Mouse (Mus musculus): ENCODE results near the gene Olfr1148. TPM values are rescaled to one million over a fixed set of nuclear protein-coding genes. Genes with fewer than 3 reads are reported as not detected.

Olfr1148 gene
- not detected for polyA plus RNA-seq (2015; fragmentation: Illumina TruSeq; extraction: RNeasy Lipid Tissue Mini Kit (QIAGEN cat#74804); ENCODE audit: low read depth, low replicate concordance)

DNA sequence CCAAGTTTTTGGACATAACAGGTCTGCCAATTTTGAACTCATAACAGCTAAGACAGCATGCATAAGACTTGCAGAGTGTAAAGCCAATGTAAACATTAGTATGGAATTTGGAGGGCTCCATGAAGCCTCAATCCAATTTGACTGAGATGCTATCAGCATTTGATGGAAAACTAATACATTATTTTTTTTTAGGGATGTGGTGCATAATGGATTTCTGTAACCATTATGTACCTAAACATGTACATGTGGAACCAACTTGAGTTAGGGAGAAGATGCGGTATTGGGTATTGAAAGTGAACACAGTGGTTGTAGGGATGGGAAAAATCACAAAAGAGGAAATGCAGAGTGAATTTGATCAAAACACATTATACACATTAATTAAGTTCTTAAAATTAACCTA lies at the start of gene Olfr1148:
TSS of gene Olfr1148 (plus strand) at position 301 of the 400 bp plus-strand sequence.

DNA sequence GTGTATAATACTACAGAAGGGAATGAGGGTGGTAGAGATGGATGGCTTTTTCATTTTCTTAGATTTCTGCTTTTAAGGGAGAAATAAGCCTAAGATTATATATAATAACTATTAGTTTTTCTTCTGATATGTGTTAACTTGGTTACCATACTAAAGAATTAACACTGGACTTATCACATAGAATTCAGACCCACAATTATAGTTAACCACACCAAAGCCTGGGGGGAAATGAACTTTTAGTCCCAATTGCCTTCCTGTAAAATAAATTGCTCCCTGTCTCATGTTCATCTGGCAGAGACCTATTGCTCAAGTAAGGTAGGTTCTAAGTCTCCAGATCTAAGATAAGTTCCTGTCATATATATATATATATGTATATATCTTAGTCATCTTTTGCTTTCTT lies 30.0 kb upstream of the Olfr1148 start, which contains the start of gene Olfr1143:
TSS of gene Olfr1143 (plus strand) at position 301 of the 400 bp plus-strand sequence.

DNA sequence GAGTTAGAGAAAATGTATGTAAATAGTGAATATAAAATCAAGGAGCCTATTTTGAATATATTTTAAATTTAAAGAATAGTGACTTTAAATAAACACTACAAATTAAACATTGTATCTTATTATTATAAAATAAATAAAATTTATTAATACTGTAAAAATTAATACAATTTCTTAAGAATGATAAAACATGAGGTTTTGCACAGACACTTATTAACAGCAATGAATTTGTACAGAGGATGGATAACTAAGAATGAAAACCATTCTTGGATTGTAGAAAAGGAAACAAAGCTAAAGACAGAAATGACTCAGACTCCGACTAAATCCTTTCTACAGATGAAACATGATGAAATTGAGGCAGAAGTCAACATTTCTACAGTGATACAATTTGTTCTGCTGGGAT lies 20.8 kb upstream of the Olfr1148 start, which contains the start of gene Olfr1145:
TSS of gene Olfr1145 (plus strand) at position 301 of the 400 bp plus-strand sequence.

DNA sequence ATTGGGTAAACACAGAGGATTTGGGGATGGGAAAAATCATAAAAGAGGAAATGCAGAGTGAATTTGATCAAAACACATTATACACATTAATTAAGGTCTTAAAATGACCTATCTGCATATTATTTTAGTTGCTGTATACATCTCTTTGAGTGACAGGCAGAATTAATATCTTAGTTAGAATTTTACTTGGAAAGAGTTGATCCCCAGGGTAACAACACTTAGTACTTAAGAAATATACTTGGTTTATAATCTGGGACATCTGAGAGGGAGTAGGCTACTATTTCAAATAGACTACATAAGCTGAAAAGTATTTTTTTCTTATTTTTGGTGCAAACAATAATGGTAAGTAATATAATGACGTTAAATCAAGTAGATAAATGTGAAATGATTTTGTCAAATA lies 13.4 kb downstream of the Olfr1148 start, which contains the start of gene Olfr1150-ps1:
TSS of gene Olfr1150-ps1 (plus strand) at position 301 of the 400 bp plus-strand sequence.

DNA sequence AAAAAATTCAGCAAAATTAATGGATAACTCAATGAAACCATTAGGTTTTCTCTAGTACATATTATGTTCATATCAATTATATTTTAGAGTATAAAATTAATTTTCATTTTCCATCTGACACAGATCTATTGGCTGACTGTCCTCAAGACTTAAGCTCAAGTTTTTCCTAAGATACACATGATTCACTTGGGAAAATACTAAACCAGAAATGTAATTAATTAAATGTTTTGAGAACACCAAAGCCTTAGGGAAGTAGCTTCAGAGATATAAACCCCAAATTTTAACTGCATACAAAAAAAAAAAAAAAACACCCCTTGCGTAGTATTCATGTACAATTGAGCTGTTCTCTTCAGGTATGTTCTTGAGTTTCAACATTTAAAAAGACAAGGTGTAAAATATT lies 25.2 kb downstream of the Olfr1148 start, which contains the start of gene Olfr1151:
TSS of gene Olfr1151 (plus strand) at position 301 of the 400 bp plus-strand sequence.

DNA sequence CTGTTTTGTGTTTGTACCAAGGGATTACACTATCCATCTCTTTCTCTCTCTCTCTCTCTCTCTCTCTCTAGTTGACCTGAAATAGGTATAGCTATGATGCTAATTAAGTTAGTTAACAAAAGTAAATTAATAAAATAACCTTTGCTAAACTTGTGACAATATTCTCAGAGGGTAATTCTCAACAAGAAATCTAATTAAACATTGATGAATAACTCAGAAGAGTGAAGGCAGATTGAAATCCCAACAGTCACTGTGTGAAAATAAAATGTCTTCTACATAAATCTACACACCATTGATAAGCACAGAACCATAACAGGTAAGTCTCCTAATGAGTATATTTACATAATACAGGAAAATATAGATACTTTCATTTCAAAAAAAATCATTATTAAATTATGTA lies 35.9 kb downstream of the Olfr1148 start, which contains the start of gene Olfr1152:
TSS of gene Olfr1152 (plus strand) at position 301 of the 400 bp plus-strand sequence.

Other genes starting within 250 kb of the Olfr1148 start
- not detected for gene Olfr1130, start 224.3 kb upstream of the Olfr1148 start, polyA plus RNA-seq (2015; fragmentation: Illumina TruSeq; extraction: RNeasy Lipid Tissue Mini Kit (QIAGEN cat#74804); ENCODE audit: low read depth, low replicate concordance)
- not detected for gene Olfr1131, start 203.4 kb upstream of the Olfr1148 start, polyA plus RNA-seq (2015; fragmentation: Illumina TruSeq; extraction: RNeasy Lipid Tissue Mini Kit (QIAGEN cat#74804); ENCODE audit: low read depth, low replicate concordance)
- not detected for gene Olfr1132, start 193.0 kb upstream of the Olfr1148 start, polyA plus RNA-seq (2015; fragmentation: Illumina TruSeq; extraction: RNeasy Lipid Tissue Mini Kit (QIAGEN cat#74804); ENCODE audit: low read depth, low replicate concordance)
- not detected for gene Olfr1133, start 183.2 kb upstream of the Olfr1148 start, polyA plus RNA-seq (2015; fragmentation: Illumina TruSeq; extraction: RNeasy Lipid Tissue Mini Kit (QIAGEN cat#74804); ENCODE audit: low read depth, low replicate concordance)
- not detected for gene Olfr1134, start 172.1 kb upstream of the Olfr1148 start, polyA plus RNA-seq (2015; fragmentation: Illumina TruSeq; extraction: RNeasy Lipid Tissue Mini Kit (QIAGEN cat#74804); ENCODE audit: low read depth, low replicate concordance)
- not detected for gene Olfr1135, start 156.9 kb upstream of the Olfr1148 start, polyA plus RNA-seq (2015; fragmentation: Illumina TruSeq; extraction: RNeasy Lipid Tissue Mini Kit (QIAGEN cat#74804); ENCODE audit: low read depth, low replicate concordance)
- gene Olfr1136, start 136.6 kb upstream of the Olfr1148 start, polyA plus RNA-seq (2015; fragmentation: Illumina TruSeq; extraction: RNeasy Lipid Tissue Mini Kit (QIAGEN cat#74804); ENCODE audit: low read depth, low replicate concordance): not detected
- not detected for gene Olfr1137, start 117.4 kb upstream of the Olfr1148 start, polyA plus RNA-seq (2015; fragmentation: Illumina TruSeq; extraction: RNeasy Lipid Tissue Mini Kit (QIAGEN cat#74804); ENCODE audit: low read depth, low replicate concordance)
- not detected for gene Olfr1138, start 90.6 kb upstream of the Olfr1148 start, polyA plus RNA-seq (2015; fragmentation: Illumina TruSeq; extraction: RNeasy Lipid Tissue Mini Kit (QIAGEN cat#74804); ENCODE audit: low read depth, low replicate concordance)
- not detected for gene Olfr1140, start 86.8 kb upstream of the Olfr1148 start, polyA plus RNA-seq (2015; fragmentation: Illumina TruSeq; extraction: RNeasy Lipid Tissue Mini Kit (QIAGEN cat#74804); ENCODE audit: low read depth, low replicate concordance)
- gene Olfr1141, start 76.5 kb upstream of the Olfr1148 start, polyA plus RNA-seq (2015; fragmentation: Illumina TruSeq; extraction: RNeasy Lipid Tissue Mini Kit (QIAGEN cat#74804); ENCODE audit: low read depth, low replicate concordance): not detected
- gene Olfr152, start 51.0 kb upstream of the Olfr1148 start, polyA plus RNA-seq (2015; fragmentation: Illumina TruSeq; extraction: RNeasy Lipid Tissue Mini Kit (QIAGEN cat#74804); ENCODE audit: low read depth, low replicate concordance): not detected
- not detected for gene Olfr1143, start 29.9 kb upstream of the Olfr1148 start, polyA plus RNA-seq (2015; fragmentation: Illumina TruSeq; extraction: RNeasy Lipid Tissue Mini Kit (QIAGEN cat#74804); ENCODE audit: low read depth, low replicate concordance)
- gene Olfr1145, start 20.7 kb upstream of the Olfr1148 start, polyA plus RNA-seq (2015; fragmentation: Illumina TruSeq; extraction: RNeasy Lipid Tissue Mini Kit (QIAGEN cat#74804); ENCODE audit: low read depth, low replicate concordance): not detected
- gene Olfr1150-ps1, start 13.5 kb downstream of the Olfr1148 start, polyA plus RNA-seq (2015; fragmentation: Illumina TruSeq; extraction: RNeasy Lipid Tissue Mini Kit (QIAGEN cat#74804); ENCODE audit: low read depth, low replicate concordance): not detected
- not detected for gene Olfr1151, start 25.3 kb downstream of the Olfr1148 start, polyA plus RNA-seq (2015; fragmentation: Illumina TruSeq; extraction: RNeasy Lipid Tissue Mini Kit (QIAGEN cat#74804); ENCODE audit: low read depth, low replicate concordance)
- gene Olfr1152, start 36.0 kb downstream of the Olfr1148 start, polyA plus RNA-seq (2015; fragmentation: Illumina TruSeq; extraction: RNeasy Lipid Tissue Mini Kit (QIAGEN cat#74804); ENCODE audit: low read depth, low replicate concordance): not detected
- not detected for gene Olfr1153, start 64.4 kb downstream of the Olfr1148 start, polyA plus RNA-seq (2015; fragmentation: Illumina TruSeq; extraction: RNeasy Lipid Tissue Mini Kit (QIAGEN cat#74804); ENCODE audit: low read depth, low replicate concordance)
- gene Olfr1154, start 74.6 kb downstream of the Olfr1148 start, polyA plus RNA-seq (2015; fragmentation: Illumina TruSeq; extraction: RNeasy Lipid Tissue Mini Kit (QIAGEN cat#74804); ENCODE audit: low read depth, low replicate concordance): not detected
- not detected for gene Olfr1155, start 114.6 kb downstream of the Olfr1148 start, polyA plus RNA-seq (2015; fragmentation: Illumina TruSeq; extraction: RNeasy Lipid Tissue Mini Kit (QIAGEN cat#74804); ENCODE audit: low read depth, low replicate concordance)
- not detected for gene Olfr1156, start 122.6 kb downstream of the Olfr1148 start, polyA plus RNA-seq (2015; fragmentation: Illumina TruSeq; extraction: RNeasy Lipid Tissue Mini Kit (QIAGEN cat#74804); ENCODE audit: low read depth, low replicate concordance)
- not detected for gene Olfr1157, start 137.8 kb downstream of the Olfr1148 start, polyA plus RNA-seq (2015; fragmentation: Illumina TruSeq; extraction: RNeasy Lipid Tissue Mini Kit (QIAGEN cat#74804); ENCODE audit: low read depth, low replicate concordance)
- gene Olfr74, start 144.1 kb downstream of the Olfr1148 start, polyA plus RNA-seq (2015; fragmentation: Illumina TruSeq; extraction: RNeasy Lipid Tissue Mini Kit (QIAGEN cat#74804); ENCODE audit: low read depth, low replicate concordance): not detected
- gene Olfr1158, start 159.6 kb downstream of the Olfr1148 start, polyA plus RNA-seq (2015; fragmentation: Illumina TruSeq; extraction: RNeasy Lipid Tissue Mini Kit (QIAGEN cat#74804); ENCODE audit: low read depth, low replicate concordance): not detected
- not detected for gene Olfr1160, start 177.7 kb downstream of the Olfr1148 start, polyA plus RNA-seq (2015; fragmentation: Illumina TruSeq; extraction: RNeasy Lipid Tissue Mini Kit (QIAGEN cat#74804); ENCODE audit: low read depth, low replicate concordance)
- not detected for gene Olfr1161, start 192.2 kb downstream of the Olfr1148 start, polyA plus RNA-seq (2015; fragmentation: Illumina TruSeq; extraction: RNeasy Lipid Tissue Mini Kit (QIAGEN cat#74804); ENCODE audit: low read depth, low replicate concordance)
- not detected for gene Olfr73, start 207.2 kb downstream of the Olfr1148 start, polyA plus RNA-seq (2015; fragmentation: Illumina TruSeq; extraction: RNeasy Lipid Tissue Mini Kit (QIAGEN cat#74804); ENCODE audit: low read depth, low replicate concordance)
- not detected for gene Olfr1162, start 220.6 kb downstream of the Olfr1148 start, polyA plus RNA-seq (2015; fragmentation: Illumina TruSeq; extraction: RNeasy Lipid Tissue Mini Kit (QIAGEN cat#74804); ENCODE audit: low read depth, low replicate concordance)
- gene Olfr1163, start 241.3 kb downstream of the Olfr1148 start, polyA plus RNA-seq (2015; fragmentation: Illumina TruSeq; extraction: RNeasy Lipid Tissue Mini Kit (QIAGEN cat#74804); ENCODE audit: low read depth, low replicate concordance): not detected

Data from brain, adult 10 weeks (tissue).